Mouse (Mus musculus) frontal cortex, postnatal 14 days (tissue): ENCODE measurements around the gene Etl4.

ENCODE experiments used
- DNase-seq, 2 experiments: peaks; one replicate each; pipeline ENCODE4 v3.0.0; 2022; ENCODE audit warnings: low spot score in 2 of 2

The Etl4 gene

GRCm38 (mm10) chr2:20443671-20444440 lies 534.3 kb downstream of the Etl4 start:
- no peak for DNase-seq

GRCm38 (mm10) chr2:20445156-20446155 lies 535.9 kb downstream of the Etl4 start:
- DNase-seq, result no peak

DNA sequence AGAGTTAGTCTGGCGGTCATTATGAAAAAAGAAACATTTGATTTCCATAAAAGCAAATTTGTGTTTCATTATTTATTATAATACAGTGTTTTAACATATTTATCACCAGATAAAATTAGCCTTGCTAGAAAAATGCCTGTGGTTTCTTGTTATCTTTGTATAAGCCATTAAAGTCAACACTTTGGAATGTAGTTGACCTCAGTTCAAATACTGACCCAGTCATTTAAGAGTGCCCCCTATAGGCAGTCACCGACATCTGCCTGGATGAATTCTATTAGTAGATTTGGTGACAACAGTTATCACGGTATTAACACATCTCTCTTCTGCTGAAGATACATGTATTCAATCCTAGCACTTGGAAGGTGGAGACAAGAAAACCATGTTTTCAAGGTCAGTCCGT lies 536.6 kb downstream of the Etl4 start:
- no peak for DNase-seq

- DNase-seq, result no peak
These were observed 541.4 kb downstream of the Etl4 start for GRCm38 (mm10) chr2:20450945-20451344.

GRCm38 (mm10) chr2:20453506-20454206 lies 544.1 kb downstream of the Etl4 start:
- DNase-seq, result no peak

- DNase-seq, result no peak
These were observed 569.6 kb downstream of the Etl4 start for GRCm38 (mm10) chr2:20479199-20479598.

DNA sequence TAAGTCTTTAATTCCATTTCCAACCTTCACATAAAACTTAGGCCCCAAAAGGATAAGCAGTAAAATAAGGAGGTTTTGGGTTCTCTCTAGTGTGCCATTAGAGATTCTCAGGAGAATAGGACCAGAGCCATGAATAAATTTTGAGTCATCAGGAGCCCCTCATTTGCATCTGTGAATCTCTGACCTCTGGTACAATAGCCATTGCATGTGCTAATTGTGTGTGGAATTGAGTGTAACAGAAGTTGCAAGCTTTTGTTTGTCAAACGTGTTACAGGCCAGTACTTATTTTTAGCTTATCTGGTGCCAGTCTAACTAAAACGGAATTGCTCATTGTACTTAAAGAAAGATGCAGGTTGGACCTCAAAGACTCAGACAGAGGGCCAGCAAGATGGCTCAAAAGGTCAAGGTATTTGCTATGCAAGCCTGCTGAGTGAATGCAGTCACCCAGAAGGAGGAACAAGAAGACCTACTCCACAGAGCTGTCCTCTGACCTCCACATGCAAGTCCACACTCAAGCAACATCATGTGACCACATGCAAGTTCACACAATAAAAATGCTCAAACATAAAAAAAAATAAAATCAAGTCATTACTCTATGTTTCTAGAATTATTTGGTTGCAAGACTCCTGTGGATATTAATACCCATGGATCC lies 576.7 kb downstream of the Etl4 start:
- DNase-seq, result no peak

GRCm38 (mm10) chr2:20489090-20489489 lies 579.5 kb downstream of the Etl4 start:
- DNase-seq, result no peak

DNA sequence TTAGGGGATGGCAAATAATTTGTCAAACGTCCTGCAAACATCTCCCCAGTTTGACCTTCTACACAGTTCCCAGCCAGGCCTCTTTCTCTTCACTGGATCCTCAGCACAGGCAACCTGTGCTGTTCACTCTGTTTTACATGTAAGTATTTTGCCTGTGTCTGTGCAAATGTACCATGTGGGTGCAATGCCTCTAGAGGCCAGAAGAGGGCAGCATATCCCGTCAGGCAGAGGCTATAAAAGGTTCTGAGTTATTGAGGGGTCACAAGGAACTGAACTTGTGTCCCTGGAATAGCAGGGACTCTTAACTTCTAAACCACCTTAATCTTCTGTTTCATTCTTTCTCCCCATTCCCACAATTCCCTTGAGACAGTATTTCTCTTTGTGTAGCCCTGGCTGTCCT lies 582.5 kb downstream of the Etl4 start:
- DNase-seq, result no peak

GRCm38 (mm10) chr2:20493806-20494205 lies 584.2 kb downstream of the Etl4 start:
- no peak for DNase-seq

DNA sequence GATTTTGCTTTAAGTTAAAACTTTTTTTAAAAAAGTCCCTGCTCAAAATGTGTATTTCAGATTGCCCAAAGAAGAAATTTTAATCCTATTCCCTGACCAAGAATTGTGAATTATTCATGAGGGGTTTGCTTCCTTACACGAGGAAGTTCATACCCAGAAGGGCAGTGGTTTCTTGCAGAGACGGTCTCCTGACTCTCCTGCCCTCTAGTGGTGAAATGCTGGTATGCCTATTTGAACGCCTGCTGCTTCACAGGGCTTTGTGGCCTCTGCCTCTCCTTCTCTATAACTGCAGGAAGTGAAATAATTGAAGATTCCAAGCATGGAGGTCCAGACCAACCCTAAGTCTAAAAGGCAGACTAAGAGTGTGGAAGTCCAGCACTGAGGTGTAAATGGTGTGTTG lies 585.1 kb downstream of the Etl4 start:
- peak; percentile 15 to 64 for DNase-seq

GRCm38 (mm10) chr2:20496219-20496800 lies 586.7 kb downstream of the Etl4 start:
- no peak for DNase-seq

DNA sequence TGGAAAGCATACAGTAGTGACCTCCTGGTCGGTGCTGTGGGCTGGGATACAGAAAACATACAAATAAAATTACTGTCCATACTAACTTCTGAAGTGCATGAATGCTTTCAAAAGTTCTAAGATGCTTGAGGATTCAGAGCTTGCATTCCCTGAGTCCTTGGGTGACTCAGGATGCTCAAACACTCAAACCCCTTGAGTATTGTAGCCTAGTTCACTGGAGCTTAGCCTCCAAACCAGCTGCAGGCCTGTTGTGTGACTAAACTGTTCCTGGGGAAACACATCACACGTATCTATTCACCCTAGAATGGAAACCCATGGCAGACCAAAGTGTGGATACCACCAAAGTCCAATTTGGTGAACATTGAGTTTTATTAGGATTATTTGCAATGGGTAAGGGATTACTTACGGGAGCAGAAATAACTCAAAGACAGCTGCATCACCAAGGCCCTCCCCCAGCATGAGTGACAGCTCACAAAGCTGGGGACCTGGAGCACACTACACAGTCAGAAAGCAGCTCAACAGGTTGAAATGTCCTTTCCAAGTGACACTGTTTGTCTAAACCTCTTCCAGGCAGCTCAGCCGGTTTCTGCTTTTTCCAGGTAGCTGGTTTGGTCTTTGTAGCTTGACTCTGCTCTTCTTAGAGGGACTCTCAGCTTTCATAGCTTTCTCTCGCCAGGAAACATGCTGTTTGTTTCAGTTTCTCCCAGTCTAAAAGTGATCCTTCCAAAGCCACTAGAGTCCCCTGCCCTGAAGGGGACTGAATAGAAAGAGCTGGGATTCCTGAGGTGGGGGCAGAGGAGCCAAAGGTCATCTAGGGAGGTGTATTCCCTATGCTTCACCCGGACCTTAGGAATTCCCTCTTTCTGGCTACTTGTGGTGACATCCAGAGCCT lies 598.5 kb downstream of the Etl4 start:
- DNase-seq, result no peak

DNA sequence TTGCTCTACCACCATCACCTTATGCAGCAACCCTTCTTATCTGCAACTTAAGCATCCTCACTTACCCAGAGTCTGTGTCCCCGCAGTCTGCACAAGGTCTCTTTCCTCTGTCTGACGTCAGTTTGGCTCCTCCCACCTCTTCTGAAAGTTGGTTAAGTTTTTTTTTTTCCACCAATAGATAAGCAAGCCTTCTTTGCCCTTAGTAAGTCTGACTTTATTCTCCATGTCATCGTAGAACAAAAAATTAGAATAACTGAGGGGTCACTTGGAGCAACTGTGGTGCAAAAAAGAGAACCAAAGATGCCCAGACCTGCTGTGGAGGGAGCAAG lies 599.1 kb downstream of the Etl4 start:
- no peak for DNase-seq

DNA sequence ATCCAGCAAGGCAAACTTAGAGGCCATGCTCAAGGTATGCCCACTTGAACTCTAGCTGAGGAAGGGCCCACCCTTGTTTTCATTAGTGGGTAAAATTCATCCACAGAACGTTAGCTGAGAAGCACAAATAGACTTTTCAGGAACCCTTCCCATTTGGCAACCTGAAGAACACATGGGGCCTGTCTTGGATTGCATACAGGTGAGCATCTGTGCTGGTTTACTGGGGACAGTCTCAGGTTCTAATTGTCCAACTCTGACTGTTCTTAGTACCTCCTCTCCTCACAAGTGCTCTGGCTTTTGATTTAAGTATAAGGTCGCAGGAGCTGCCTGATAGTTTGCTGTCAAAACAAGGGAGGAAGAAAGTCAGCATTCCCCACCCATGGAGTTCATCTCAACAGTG lies 600.5 kb downstream of the Etl4 start:
- DNase-seq, result no peak

GRCm38 (mm10) chr2:20516270-20516865 lies 606.8 kb downstream of the Etl4 start:
- DNase-seq, result no peak

- DNase-seq, result no peak
These were observed 608.3 kb downstream of the Etl4 start for GRCm38 (mm10) chr2:20517853-20518252.

GRCm38 (mm10) chr2:20518506-20518905 lies 608.9 kb downstream of the Etl4 start:
- no peak for DNase-seq

- no peak for DNase-seq
These were observed 610.0 kb downstream of the Etl4 start for GRCm38 (mm10) chr2:20519447-20520098.
